Mouse (Mus musculus) frontal cortex, postnatal 14 days (tissue): Measurements from ENCODE around the gene Aifm1.

Source experiments
- DNase-seq, 2 experiments: peaks; one replicate each; pipeline ENCODE4 v3.0.0; 2022; ENCODE audit warnings: low spot score in 2 of 2

Aifm1 gene

GRCm38 (mm10) chrX:48513166-48513807 is at the start of gene Aifm1:
Aifm1 (minus strand) TSS chrX:48513563.
- peak; percentile 79 to 85 for DNase-seq

- DNase-seq, result peak; percentile 42 to 69
These were observed 18.8 kb upstream of the Aifm1 start for GRCm38 (mm10) chrX:48532175-48532574.

DNA sequence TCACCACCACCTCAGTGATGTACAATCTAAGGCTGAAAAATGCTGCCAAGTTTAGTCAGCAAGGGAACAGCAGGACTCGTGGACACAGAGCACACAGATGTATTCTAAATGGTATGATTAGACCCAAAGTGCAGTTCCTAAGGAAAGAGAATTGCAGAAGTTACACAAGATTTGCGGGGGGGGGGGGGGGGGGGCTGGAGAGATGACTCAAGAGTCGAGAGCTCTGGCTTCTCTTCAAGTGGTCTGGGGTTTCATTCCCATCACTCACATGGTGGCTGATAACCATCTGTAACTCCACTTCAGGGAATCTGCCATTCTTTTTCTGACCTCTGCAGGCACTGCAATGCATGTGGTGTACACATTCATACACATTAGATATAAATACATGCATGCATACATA is 13.1 kb upstream of the Aifm1 start:
- DNase-seq, result no peak

- peak in 1 of 2 experiments; percentile 31 for DNase-seq
These were observed 12.5 kb upstream of the Aifm1 start for GRCm38 (mm10) chrX:48525866-48526265.

- no peak for DNase-seq
These were observed 12.0 kb upstream of the Aifm1 start for GRCm38 (mm10) chrX:48525332-48525731.

DNA sequence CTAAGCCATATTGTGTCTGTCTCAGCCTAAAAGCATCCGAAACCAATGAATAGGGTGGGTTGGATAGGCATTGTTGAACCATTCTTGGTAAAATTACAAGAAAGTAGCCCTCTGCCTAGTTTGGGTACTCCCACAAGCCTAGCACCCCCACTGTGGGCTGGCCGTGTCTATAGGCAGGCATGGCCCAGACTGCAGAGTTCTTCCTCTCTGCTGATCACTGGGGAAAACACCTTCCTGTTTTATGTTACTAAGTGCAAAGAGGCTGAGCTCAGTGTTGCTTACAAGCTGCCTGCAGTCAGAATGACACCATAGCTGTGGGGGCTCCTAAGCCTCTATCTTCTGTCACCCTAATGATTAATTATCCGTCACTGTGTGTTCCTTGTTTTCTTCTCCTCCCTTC is 10.1 kb upstream of the Aifm1 start:
- no peak for DNase-seq

DNA sequence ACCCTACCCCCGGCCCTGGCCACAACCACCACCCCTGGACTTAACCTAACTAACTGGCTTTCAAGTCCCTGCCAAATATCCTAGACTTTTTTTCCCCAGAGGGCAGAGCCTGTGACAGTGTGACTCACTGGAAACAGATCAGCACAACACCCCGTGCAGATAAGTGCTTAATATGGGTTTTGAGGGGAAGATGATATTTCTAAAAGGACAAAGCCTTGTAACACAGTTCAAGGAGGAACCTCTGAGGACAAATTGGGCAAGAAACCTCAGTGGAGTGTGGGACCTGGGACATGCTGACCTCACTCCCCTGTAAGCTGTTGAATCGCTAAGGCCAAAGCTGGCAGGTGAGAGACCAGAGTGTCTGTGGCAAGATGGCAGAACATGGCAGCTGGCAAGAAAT is 8.3 kb upstream of the Aifm1 start:
- no peak for DNase-seq

DNA sequence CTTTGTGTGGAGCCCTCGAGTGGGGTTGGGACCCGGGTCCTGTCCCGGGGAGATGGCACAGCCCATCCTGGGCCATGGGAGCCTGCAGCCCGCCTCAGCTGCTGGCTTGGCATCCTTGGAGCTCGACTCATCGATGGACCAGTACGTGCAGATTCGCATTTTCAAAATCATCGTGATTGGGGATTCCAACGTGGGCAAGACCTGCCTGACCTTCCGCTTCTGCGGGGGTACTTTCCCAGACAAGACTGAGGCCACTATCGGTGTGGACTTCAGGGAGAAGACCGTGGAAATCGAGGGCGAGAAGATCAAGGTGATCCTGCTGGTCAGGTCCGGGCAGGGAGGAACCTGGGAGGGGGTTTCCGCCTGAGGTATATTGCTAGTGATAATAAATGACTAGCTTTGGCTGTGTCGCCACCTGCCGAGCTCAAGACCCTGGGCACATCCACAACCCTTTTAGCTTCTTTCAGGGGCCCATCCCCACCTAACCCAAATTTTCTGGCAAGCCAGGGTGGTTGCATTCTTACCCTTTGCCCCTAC is 6.3 kb upstream of the Aifm1 start:
- DNase-seq, result no peak

DNA sequence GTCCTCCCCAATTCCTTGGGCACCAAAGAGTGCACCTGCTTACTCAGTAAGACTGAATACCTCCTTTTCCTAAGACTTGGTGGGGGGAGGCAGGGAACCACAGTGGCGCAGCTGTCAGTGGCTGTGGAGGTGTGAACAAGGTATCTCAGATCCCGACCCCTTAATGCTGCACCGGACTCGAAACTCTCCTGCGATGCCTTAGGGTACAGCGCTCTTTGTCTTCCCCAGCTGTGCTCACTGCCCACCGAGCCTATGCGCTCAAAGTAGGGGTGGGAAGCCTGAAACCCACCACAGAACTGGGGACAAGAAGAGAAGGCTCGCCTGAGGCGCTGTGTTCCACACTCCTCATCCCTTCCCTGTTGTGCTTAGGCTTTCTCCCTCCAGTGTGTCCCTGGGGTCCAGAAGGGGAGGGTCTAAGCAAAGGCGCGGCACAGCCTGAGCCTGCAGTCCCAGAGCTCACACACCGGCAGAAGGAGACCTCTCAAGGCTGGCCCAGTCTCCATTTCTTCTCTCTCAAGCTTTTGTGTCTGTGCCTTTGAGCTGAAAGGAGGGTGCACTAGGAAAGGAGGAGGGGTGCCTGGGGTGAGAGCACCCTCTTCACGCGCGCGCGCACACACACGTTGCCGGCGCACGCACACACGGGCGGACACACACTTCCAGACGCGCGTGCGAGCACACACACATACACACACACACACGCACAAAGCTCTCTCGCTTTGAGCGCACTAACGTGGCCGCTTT is 5.6 kb upstream of the Aifm1 start, which contains the start of gene Rab33a:
Gene Rab33a, plus strand, starts transcription at position 478 of the 741 bp plus-strand sequence.
- DNase-seq, result peak; percentile 26 to 38

DNA sequence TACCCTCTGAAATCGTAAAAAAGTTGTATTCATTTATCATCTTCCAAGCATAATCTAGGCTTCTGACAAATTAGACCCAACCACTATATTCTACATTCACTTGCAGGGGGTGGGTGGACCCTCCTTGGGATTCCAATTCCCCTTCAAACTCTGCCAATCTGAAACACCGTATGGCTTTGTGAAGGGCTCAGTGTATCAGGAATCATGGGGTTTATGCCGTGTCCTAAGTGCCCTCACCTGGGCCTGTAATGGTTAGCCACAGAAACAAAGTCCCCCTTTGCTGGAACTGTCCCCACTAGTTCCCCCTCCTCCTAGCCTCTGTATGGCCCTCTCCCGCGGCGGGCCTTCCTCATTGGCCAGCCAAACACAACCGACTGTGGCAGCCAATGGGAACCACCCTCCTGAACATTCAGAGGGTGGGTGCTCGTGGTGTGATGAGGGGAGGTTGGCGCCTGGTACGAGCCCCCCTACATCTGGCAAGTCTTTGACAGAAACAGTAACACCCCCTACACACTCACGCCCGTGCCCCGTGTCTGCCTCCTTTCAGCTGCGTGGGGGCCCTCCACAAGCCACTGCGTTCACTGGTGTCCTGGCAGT is 4.9 kb upstream of the Aifm1 start:
- peak; percentile 32 to 48 for DNase-seq

DNA sequence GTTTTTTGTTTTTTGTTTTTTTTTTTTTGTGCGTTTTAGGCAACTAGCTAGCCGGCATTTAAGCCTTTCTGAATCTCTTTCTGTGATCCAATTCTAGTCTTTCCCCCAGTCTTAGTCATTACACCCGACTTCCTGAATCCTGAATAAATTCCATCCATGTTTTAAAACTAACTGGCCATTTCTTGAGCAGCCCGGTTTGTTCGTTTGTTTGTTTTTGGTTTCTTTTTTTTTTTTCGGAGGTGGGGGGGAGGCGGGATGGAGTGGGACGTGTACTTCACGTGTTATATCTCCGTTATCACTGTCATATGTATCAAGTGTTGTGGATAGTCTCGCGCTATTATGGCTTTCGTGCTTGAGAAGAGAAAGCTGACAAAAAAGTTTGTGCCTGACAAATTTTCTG is 461 bp upstream of the Aifm1 start:
- DNase-seq, result no peak

- DNase-seq, result no peak
These were observed 19.6 kb downstream of the Aifm1 start for GRCm38 (mm10) chrX:48493763-48494162.

GRCm38 (mm10) chrX:48481687-48482086 is 31.7 kb downstream of the Aifm1 start:
- DNase-seq, result no peak

- DNase-seq, result no peak
These were observed 32.3 kb downstream of the Aifm1 start for GRCm38 (mm10) chrX:48481095-48481494.

DNA sequence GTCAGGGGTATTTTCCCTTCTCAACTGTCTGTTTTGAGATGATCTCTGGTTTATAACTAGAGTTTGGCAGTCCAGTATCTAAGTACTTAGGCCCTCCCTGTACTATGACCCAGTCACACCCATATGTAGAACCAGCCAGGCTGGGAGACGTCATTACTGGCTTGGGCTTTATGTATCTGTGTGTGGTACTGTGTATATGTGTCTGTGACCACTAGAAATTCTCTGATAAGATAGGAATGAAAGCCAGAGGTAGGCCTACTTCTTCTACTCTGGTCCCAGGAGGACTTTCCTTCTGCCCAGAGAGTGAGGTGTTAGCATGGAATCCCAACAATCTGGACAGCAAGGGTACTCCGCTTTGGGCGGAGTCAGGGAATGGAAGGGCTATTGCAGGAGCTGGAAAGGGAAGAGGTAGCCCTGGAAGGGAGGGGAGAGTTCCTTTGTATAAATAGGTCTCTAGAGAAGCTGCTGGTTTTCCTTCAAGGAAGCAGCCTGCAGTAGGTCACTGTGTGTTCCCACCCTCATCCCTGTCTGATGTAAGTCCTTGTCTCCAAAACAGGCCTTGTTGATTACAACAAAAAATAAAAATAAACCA is 45.9 kb downstream of the Aifm1 start:
- DNase-seq, result no peak

DNA sequence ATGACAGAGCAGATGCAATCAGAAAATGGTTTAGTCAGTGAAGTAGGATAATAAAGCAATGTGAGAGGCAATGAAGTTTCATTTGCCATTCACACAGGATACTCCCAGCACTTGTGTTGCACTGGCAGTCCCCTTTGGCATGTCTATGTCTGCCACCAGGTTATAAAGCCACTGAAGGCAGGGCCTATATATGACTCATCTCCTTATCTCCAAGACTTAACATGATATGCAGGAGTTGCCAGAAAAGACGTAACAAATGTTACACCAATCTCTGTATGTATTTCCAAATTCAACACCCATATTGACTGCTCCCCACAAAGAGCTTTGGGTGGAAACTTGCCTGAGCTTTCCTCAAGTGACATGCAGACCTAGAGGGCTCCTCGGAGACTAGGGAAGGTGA is 47.2 kb downstream of the Aifm1 start:
- no peak for DNase-seq

DNA sequence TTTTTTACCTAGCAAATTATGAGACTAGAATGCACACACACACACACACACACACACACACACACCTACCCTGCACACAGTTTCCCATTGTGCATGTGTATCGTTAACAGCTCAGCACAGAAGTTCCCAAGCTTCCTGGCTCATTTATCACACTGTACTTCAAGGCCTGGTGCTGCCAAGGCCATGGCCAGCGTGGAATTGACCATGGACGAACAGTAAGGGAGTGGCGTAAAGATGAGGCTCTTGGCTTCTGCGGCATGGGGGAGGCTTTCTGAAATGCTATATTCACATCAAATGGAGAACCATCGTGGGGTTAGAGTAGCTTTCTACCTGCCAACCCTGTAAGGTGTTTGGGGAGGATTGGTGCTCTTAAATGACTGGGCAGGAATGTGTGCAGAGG is 48.9 kb downstream of the Aifm1 start:
- DNase-seq, result no peak

GRCm38 (mm10) chrX:48463636-48464035 is 49.7 kb downstream of the Aifm1 start:
- no peak for DNase-seq

- peak in 1 of 2 experiments; percentile 47 for DNase-seq
These were observed 50.4 kb downstream of the Aifm1 start, which contains the start of gene Elf4 for GRCm38 (mm10) chrX:48462754-48463507. Elf4 (minus strand) TSS chrX:48463132.

DNA sequence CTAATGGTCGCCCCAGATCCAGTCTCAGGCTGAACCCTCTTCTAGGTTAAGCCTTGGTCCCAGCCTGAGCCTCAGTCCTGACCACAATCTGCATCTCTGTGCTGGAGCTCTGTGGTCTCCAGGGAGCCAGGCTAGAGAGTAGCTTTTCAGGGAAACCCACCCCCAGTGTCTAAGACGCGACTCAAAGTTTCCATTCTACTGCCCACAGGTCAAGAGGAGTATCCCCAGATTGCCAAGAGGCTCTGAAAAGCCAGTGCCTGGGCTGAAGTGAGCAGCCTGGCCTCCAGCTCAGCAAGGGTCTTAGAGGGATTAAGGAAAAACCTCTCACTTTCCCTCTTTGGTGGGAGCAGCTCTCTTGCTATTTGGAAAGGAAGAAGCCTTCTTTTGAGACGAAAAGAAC is 51.1 kb downstream of the Aifm1 start:
- DNase-seq, result no peak

DNA sequence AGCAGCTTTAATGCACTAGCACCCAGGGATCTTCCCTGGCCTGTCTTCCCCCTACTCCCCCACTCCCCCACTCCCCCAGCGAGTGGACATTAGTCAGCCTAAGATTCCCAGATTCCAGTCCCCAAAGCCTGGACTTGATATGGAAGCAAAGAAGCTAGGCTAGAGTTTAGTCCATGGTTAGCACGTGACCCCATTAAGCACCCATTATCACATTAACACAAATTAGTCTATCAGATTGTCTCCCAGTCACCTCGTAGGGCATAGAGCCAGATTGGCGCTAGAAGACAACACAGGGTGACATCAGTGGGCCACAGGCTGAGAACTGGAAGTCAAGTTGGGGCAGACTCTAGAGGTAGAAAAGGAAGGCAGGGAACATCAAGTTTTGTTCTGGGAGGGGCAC is 52.4 kb downstream of the Aifm1 start:
- no peak for DNase-seq
